Mouse (Mus musculus) liver, embryonic 11.5 days (tissue): ENCODE results near the gene Nsl1. TPM values are rescaled to one million over a fixed set of nuclear protein-coding genes. Genes with fewer than 3 reads are reported as not detected.

Source experiments
- ATAC-seq: fragments of 200-750 bp; cut with Nextera tagmentation; replicated peaks from 2 replicates; pipeline ENCODE4 v1.8.0; 2017; ENCODE audit warnings: moderate number of reproducible peaks, mild to moderate bottlenecking, moderate TSS enrichment, moderate library complexity; ENCODE audit not compliant: low FRiP score
- DNase-seq: peaks from one replicate; pipeline ENCODE4 v3.0.0-alpha.2; 2017; ENCODE audit warnings: low spot score
- H3K27ac ChIP-seq: fragments of 300-500 bp; sonication (generic); 2 replicates; pipeline ENCODE4 v1.5.1; 2014; ENCODE audit warnings: mild to moderate bottlenecking, low read depth, low read length, control low read depth
- H3K27me3 ChIP-seq: fragments of 300-500 bp; sonication (generic); replicated peaks from 2 replicates; pipeline ENCODE4 v1.6.1; 2014; ENCODE audit warnings: low read length, mixed read lengths; ENCODE audit not compliant: control insufficient read depth, insufficient read depth
- H3K36me3 ChIP-seq: fragments of 300-500 bp; sonication (generic); 2 replicates; pipeline ENCODE4 v1.6.1; 2014; ENCODE audit warnings: mild to moderate bottlenecking, low read length, moderate library complexity, mixed read lengths; ENCODE audit not compliant: control insufficient read depth, insufficient read depth
- H3K4me1 ChIP-seq: fragments of 300-500 bp; sonication (generic); replicated peaks from 2 replicates; pipeline ENCODE4 v1.6.1; 2014; ENCODE audit warnings: low read length, mixed read lengths; ENCODE audit not compliant: control insufficient read depth, insufficient read depth
- H3K4me2 ChIP-seq: fragments of 300-500 bp; sonication (generic); 2 replicates; pipeline ENCODE4 v1.6.1; 2014; ENCODE audit warnings: mild to moderate bottlenecking, control low read depth, moderate library complexity
- H3K4me3 ChIP-seq: fragments of 300-500 bp; sonication (generic); 2 replicates; pipeline ENCODE4 v1.5.1; 2014; ENCODE audit warnings: low read depth, low read length, control low read depth
- H3K9ac ChIP-seq: fragments of 300-500 bp; sonication (generic); 2 replicates; pipeline ENCODE4 v1.6.1; 2014; ENCODE audit warnings: low read depth, low read length, control low read depth
- H3K9me3 ChIP-seq: fragments of 300-500 bp; sonication (generic); 2 replicates; pipeline ENCODE4 v1.6.1; 2016; ENCODE audit warnings: low read length, inconsistent platforms, mixed read lengths; ENCODE audit not compliant: control insufficient read depth
- WGBS: fragments of 180-500 bp; shearing (Covaris S2); extraction: QIAGEN DNeasy Blood & Tissue Kit; methylation state at CpG from one replicate; pipeline ENCODE4 v1.1.7; 2014; 5-methylcytosine and 5-hydroxymethylcytosine counted together
- polyA plus RNA-seq: library from polyadenylated mRNA; unstranded; fragments of >200 nt; fragmentation: Nextera tagmentation; extraction: Ambion mirVana; gene quantifications from 2 replicates; pipeline ENCODE4 v1.2.1, GENCODE M21; 2014

The Nsl1 gene
- polyA plus RNA-seq, 1 experiment from 2014 or later: 30.7 TPM

GRCm38 (mm10) chr1:191092050-191092449 lies 29.2 kb downstream of the Nsl1 start:
- no peak overlapping the region for H3K4me2 ChIP-seq
- no peaks in the 10 kb centered on the region for H3K9me3 ChIP-seq
- no peak overlapping the region for H3K4me3 ChIP-seq
- H3K27me3 ChIP-seq: peaks cover 14% of the 10 kb centered on the region
- H3K4me1 ChIP-seq: 0 out of 2 replicates have a peak, but pooled peaks cover 5% of the 10 kb centered on the region
- ATAC-seq: no peak
- H3K36me3 ChIP-seq: no peaks in the 10 kb centered on the region
- no peak overlapping the region for H3K27ac ChIP-seq
- H3K9ac ChIP-seq: no peak overlapping the region
- DNase-seq: no peak
- WGBS: 76% methylated on average over 8 of the region's 8 CpGs

GRCm38 (mm10) chr1:191093578-191093977 lies 30.8 kb downstream of the Nsl1 start:
- H3K9ac ChIP-seq: no peak overlapping the region
- H3K27ac ChIP-seq: no peak overlapping the region
- peaks cover 29% of the 10 kb centered on the region for H3K27me3 ChIP-seq
- ATAC-seq (no peak), DNase-seq (no peak)
- 65% methylated on average over 5 of the region's 5 CpGs for WGBS
- H3K4me3 ChIP-seq: no peak overlapping the region
- H3K4me1 ChIP-seq: no peaks in the 10 kb centered on the region
- H3K4me2 ChIP-seq: no peak overlapping the region
- H3K9me3 ChIP-seq: no peaks in the 10 kb centered on the region
- no peaks in the 10 kb centered on the region for H3K36me3 ChIP-seq

- 64% methylated on average over 9 of the region's 9 CpGs for WGBS
- ATAC-seq (no peak), DNase-seq (no peak)
- Histone ChIP-seq H3K9me3 (no peaks in the 10 kb centered on the region), H3K27me3 (peaks cover 43% of the 10 kb centered on the region), H3K4me3 (no peak overlapping the region), H3K4me1 (no peaks in the 10 kb centered on the region), H3K4me2 (no peak overlapping the region), H3K36me3 (no peaks in the 10 kb centered on the region), H3K27ac (no peak overlapping the region), H3K9ac (no peak overlapping the region)
Observed at GRCm38 (mm10) chr1:191095019-191095418, 32.2 kb downstream of the Nsl1 start.

GRCm38 (mm10) chr1:191096871-191097681 lies 34.3 kb downstream of the Nsl1 start:
- Histone ChIP-seq H3K27ac (no peak overlapping the region), H3K4me2 (peak overlapping the region; percentile 87), H3K9me3 (no peaks in the 10 kb centered on the region), H3K36me3 (no peaks in the 10 kb centered on the region), H3K4me1 (no peaks in the 10 kb centered on the region), H3K9ac (no peak overlapping the region), H3K4me3 (peak overlapping the region; percentile 57), H3K27me3 (peaks cover 50% of the 10 kb centered on the region)
- ATAC-seq (no peak), DNase-seq (no peak)
- 43% methylated on average over 14 of the region's 14 CpGs for WGBS

- Histone ChIP-seq H3K27me3 (peaks cover 50% of the 10 kb centered on the region), H3K9me3 (no peaks in the 10 kb centered on the region), H3K4me1 (no peaks in the 10 kb centered on the region), H3K4me3 (peak within 1 kb of the TSS; percentile 57), H3K9ac (peak within 1 kb of the TSS; percentile 16; the same call in 1 of the 2 replicates), H3K27ac (no peak within 1 kb of the TSS), H3K4me2 (peak within 1 kb of the TSS; percentile 87), H3K36me3 (no peaks in the 10 kb centered on the region)
- WGBS: 2% methylated on average over 91 of the region's 95 CpGs
- DNase-seq (peak; percentile 56), ATAC-seq (peak; percentile 50; the same call in 1 of the 2 replicates)
Observed at GRCm38 (mm10) chr1:191097802-191098747, 35.3 kb downstream of the Nsl1 start, which contains the start of gene Batf3. TSS of gene Batf3 (plus strand) at chr1:191097847.

- no peak overlapping the region for H3K4me3 ChIP-seq
- DNase-seq (no peak), ATAC-seq (no peak)
- 37% methylated on average over 5 of the region's 5 CpGs for WGBS
- peak overlapping the region; percentile 87 for H3K4me2 ChIP-seq
- H3K4me1 ChIP-seq: no peaks in the 10 kb centered on the region
- H3K27ac ChIP-seq: no peak overlapping the region
- H3K36me3 ChIP-seq: no peaks in the 10 kb centered on the region
- no peaks in the 10 kb centered on the region for H3K9me3 ChIP-seq
- H3K9ac ChIP-seq: no peak overlapping the region
- peaks cover 47% of the 10 kb centered on the region for H3K27me3 ChIP-seq
Observed at GRCm38 (mm10) chr1:191099114-191099513, 36.3 kb downstream of the Nsl1 start.

GRCm38 (mm10) chr1:191099772-191100291 lies 37.0 kb downstream of the Nsl1 start:
- 76% methylated on average over 5 of the region's 5 CpGs for WGBS

GRCm38 (mm10) chr1:191102730-191103370 lies 40.0 kb downstream of the Nsl1 start:
- Histone ChIP-seq H3K27me3 (peaks cover 31% of the 10 kb centered on the region), H3K9ac (no peak overlapping the region), H3K4me3 (no peak overlapping the region), H3K27ac (no peak overlapping the region), H3K4me1 (no peaks in the 10 kb centered on the region), H3K36me3 (no peaks in the 10 kb centered on the region), H3K4me2 (no peak overlapping the region), H3K9me3 (no peaks in the 10 kb centered on the region)
- ATAC-seq (no peak), DNase-seq (no peak)
- 76% methylated on average over 15 of the region's 15 CpGs for WGBS

More at GRCm38 (mm10) chr1:191099772-191100291, 37.0 kb downstream of the Nsl1 start:
- peaks cover 45% of the 10 kb centered on the region for H3K27me3 ChIP-seq
- H3K4me1 ChIP-seq: no peaks in the 10 kb centered on the region
- no peak overlapping the region for H3K4me2 ChIP-seq
- no peak for ATAC-seq
- H3K36me3 ChIP-seq: no peaks in the 10 kb centered on the region
- DNase-seq: no peak
- no peak overlapping the region for H3K9ac ChIP-seq
- H3K4me3 ChIP-seq: no peak overlapping the region
- H3K9me3 ChIP-seq: no peaks in the 10 kb centered on the region
- no peak overlapping the region for H3K27ac ChIP-seq
